Mouse (Mus musculus) liver, embryonic 13.5 days (tissue): ENCODE results near the gene Prdm10. TPM values are rescaled to one million over a fixed set of nuclear protein-coding genes. Genes with fewer than 3 reads are reported as not detected.

Experiments used
- ATAC-seq: fragments of 200-750 bp; cut with Nextera tagmentation; 2 replicates; pipeline ENCODE4 v1.8.0; 2017; ENCODE audit warnings: low read depth, mild to moderate bottlenecking, moderate number of reproducible peaks, moderate library complexity
- DNase-seq: peaks from one replicate; pipeline ENCODE4 v3.0.0; 2022
- H3K27ac ChIP-seq: fragments of 300-500 bp; sonication (generic); 2 replicates; pipeline ENCODE4 v1.5.1; 2015; ENCODE audit warnings: moderate library complexity, mild to moderate bottlenecking, inconsistent platforms
- H3K27me3 ChIP-seq: fragments of 300-500 bp; sonication (generic); 2 replicates; pipeline ENCODE4 v1.6.1; 2015; ENCODE audit warnings: mild to moderate bottlenecking, inconsistent platforms
- H3K36me3 ChIP-seq: fragments of 300-500 bp; sonication (generic); 2 replicates; pipeline ENCODE4 v1.6.1; 2015; ENCODE audit warnings: mild to moderate bottlenecking, inconsistent platforms
- H3K4me1 ChIP-seq: fragments of 300-500 bp; sonication (generic); replicated peaks from 2 replicates; pipeline ENCODE4 v1.6.1; 2015; ENCODE audit warnings: inconsistent platforms
- H3K4me2 ChIP-seq: fragments of 300-500 bp; sonication (generic); 2 replicates; pipeline ENCODE4 v1.6.1; 2015; ENCODE audit warnings: inconsistent platforms, mild to moderate bottlenecking, moderate library complexity
- H3K4me3 ChIP-seq: fragments of 300-500 bp; sonication (generic); replicated peaks from 2 replicates; pipeline ENCODE4 v1.5.1; 2015; ENCODE audit warnings: mild to moderate bottlenecking, inconsistent platforms
- H3K9ac ChIP-seq: fragments of 300-500 bp; sonication (generic); 2 replicates; pipeline ENCODE4 v1.6.1; 2015; ENCODE audit warnings: mild to moderate bottlenecking, inconsistent platforms
- H3K9me3 ChIP-seq: fragments of 300-500 bp; sonication (generic); replicated peaks from 2 replicates; pipeline ENCODE4 v1.6.1; 2016; ENCODE audit warnings: inconsistent platforms
- WGBS: fragments of 180-500 bp; shearing (Covaris S2); methylation state at CpG from one replicate; pipeline ENCODE4 v1.1.7; 2015; ENCODE audit not compliant: insufficient replicate concordance; 5-methylcytosine and 5-hydroxymethylcytosine counted together
- polyA plus RNA-seq: library from polyadenylated mRNA; unstranded; fragments of >200 nt; fragmentation: Nextera tagmentation; extraction: Ambion mirVana; gene quantifications from 2 replicates; pipeline ENCODE4 v1.2.1, GENCODE M21; 2015

The Prdm10 gene
- polyA plus RNA-seq, 1 experiment from 2014 or later, result 2.4 TPM

DNA sequence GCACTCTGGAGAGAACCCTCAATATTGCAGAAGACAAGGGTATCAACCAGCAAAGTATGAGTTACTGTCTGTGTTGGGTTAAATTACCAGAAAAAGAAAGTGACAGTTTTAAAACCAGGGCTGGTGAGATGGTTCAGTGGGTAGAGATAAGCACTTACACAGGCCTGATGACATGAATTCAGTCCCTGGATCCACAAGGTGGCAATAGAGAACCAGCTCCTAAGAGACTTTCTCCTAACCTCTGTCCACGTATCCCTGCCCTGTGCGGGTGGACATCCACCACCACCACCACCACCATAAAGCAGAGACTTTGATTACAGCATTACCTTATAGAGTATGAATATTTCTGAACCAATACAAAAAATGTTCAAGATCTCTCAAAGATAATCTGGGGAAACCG lies 51.6 kb downstream of the Prdm10 start:
- Histone ChIP-seq H3K9me3 (no peaks in the 10 kb centered on the region), H3K4me1 (0 out of 2 replicates have a peak, but pooled peaks cover 5% of the 10 kb centered on the region), H3K9ac (no peak overlapping the region), H3K4me3 (no peak overlapping the region), H3K27ac (no peak overlapping the region), H3K4me2 (no peak overlapping the region), H3K27me3 (no peaks in the 10 kb centered on the region), H3K36me3 (peaks cover 44% of the 10 kb centered on the region)
- WGBS, result 62% methylated on average over 3 of the region's 3 CpGs
- DNase-seq (no peak), ATAC-seq (no peak)

DNA sequence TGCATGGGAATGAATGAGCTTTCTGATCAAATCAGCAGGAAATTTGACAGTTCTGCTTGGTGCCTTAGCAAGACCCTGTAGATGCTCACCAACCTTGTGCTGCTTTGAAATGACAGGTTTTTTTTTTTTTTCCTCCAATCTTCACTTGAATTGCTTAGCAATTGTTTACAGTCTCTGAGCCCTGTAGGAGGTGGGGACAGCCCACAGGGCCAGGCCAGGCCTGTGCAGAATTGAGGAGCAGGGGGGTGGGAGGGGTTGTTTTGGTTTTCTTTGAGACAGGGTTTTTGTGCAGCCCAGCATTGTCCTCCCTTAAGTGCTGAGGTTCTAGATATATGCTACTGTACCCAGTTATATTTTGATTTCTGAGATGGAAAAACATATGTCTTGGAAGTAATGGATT lies 52.5 kb downstream of the Prdm10 start:
- Histone ChIP-seq H3K27me3 (no peaks in the 10 kb centered on the region), H3K27ac (no peak overlapping the region), H3K4me3 (no peak overlapping the region), H3K4me1 (0 out of 2 replicates have a peak, but pooled peaks cover 5% of the 10 kb centered on the region), H3K9ac (no peak overlapping the region), H3K9me3 (no peaks in the 10 kb centered on the region), H3K36me3 (peaks cover 35% of the 10 kb centered on the region), H3K4me2 (no peak overlapping the region)
- no peak for DNase-seq
- no peak for ATAC-seq

- Histone ChIP-seq H3K4me2 (no peak overlapping the region), H3K27ac (no peak overlapping the region), H3K9ac (no peak overlapping the region), H3K9me3 (no peaks in the 10 kb centered on the region), H3K27me3 (no peaks in the 10 kb centered on the region), H3K4me1 (0 out of 2 replicates have a peak, but pooled peaks cover 5% of the 10 kb centered on the region), H3K36me3 (peaks cover 21% of the 10 kb centered on the region), H3K4me3 (no peak overlapping the region)
- WGBS, result 89% methylated on average over 6 of the region's 6 CpGs
- ATAC-seq, result no peak
- no peak for DNase-seq
Measured at GRCm38 (mm10) chr9:31334991-31335390, 54.7 kb downstream of the Prdm10 start.

- no peak for DNase-seq
- Histone ChIP-seq H3K27ac (no peak overlapping the region), H3K9me3 (no peaks in the 10 kb centered on the region), H3K4me1 (no peaks in the 10 kb centered on the region), H3K4me3 (no peak overlapping the region), H3K9ac (no peak overlapping the region), H3K27me3 (no peaks in the 10 kb centered on the region), H3K4me2 (no peak overlapping the region), H3K36me3 (peaks cover 19% of the 10 kb centered on the region)
- 79% methylated on average over 11 of the region's 11 CpGs for WGBS
- ATAC-seq, result no peak
Measured at GRCm38 (mm10) chr9:31344289-31344831, 64.0 kb downstream of the Prdm10 start.

DNA sequence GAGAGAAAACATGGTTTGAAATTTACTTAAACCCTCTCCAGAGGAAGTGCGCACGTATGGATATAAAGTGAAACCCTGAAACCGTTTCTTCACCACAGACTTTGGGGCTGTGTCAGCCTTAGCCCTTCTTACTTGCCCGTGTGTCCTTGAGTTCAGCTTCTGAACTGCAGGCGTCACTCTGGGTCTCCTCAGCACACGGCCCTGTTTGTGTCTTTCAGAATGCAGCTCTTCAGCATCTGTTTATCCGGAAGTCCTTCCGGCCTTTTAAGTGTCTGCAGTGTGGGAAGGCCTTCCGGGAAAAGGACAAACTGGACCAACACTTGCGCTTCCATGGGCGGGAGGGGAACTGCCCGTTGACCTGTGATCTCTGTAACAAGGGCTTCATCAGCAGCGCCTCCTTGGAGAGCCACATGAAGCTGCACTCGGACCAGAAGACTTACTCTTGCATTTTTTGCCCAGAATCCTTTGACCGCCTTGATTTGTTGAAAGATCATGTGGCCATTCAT lies 66.3 kb downstream of the Prdm10 start:
- ATAC-seq (no peak), DNase-seq (no peak)
- H3K4me1 ChIP-seq, result no peaks in the 10 kb centered on the region
- H3K4me3 ChIP-seq, result no peak overlapping the region
- WGBS, result 72% methylated on average over 15 of the region's 15 CpGs
- H3K36me3 ChIP-seq, result peaks cover 21% of the 10 kb centered on the region; the same call in 1 of the 2 replicates
- no peak overlapping the region for H3K27ac ChIP-seq
- no peak overlapping the region for H3K4me2 ChIP-seq
- no peaks in the 10 kb centered on the region for H3K27me3 ChIP-seq
- no peak overlapping the region for H3K9ac ChIP-seq
- H3K9me3 ChIP-seq, result no peaks in the 10 kb centered on the region

DNA sequence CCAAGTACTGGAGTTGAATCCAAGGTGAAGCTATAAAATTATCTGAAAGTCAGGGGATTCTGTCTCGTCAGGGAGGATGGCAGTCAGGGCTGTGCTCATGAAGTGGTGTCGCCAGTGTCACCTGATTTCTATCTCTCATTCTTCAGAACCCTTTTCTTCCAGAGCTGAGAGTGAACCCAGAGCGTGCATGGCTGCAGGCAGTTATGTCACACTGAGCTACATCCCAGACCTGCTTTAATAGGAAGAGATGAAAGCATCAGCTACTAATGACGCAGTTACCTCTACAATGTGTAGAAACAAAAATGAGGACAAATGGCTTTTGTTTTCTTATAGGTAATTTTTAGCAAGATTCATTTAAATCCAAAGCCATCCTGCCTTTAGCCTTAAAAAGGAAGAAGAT lies 68.1 kb downstream of the Prdm10 start:
- Histone ChIP-seq H3K4me3 (no peak overlapping the region), H3K27me3 (no peaks in the 10 kb centered on the region)

DNA sequence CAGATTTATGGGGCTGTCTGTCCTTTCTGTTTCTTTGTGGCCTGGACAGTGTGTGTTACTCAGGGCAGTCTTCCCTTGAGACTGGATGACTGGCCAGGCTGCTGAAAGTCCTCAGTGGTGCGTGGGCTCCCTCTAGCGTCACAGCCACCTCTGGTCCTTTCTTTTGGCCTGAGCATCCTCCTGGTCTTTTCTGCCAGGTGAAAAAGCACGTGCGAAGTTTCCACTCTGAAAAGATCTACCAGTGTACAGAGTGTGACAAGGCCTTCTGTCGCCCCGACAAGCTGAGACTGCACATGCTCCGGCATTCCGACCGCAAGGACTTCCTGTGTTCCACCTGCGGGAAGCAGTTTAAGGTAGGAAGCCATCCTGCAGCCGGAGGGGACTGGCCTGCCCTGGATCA lies 68.6 kb downstream of the Prdm10 start:
- ATAC-seq, result 0 out of 2 replicates have a peak, but pooled peaks have one; percentile 45
- H3K36me3 ChIP-seq, result peaks cover 35% of the 10 kb centered on the region
- WGBS, result 72% methylated on average over 11 of the region's 11 CpGs

More for the DNA sequence above, 68.1 kb downstream of the Prdm10 start:
- Histone ChIP-seq H3K4me1 (peaks cover 3% of the 10 kb centered on the region; the same call in 1 of the 2 replicates), H3K9ac (no peak overlapping the region), H3K4me2 (no peak overlapping the region), H3K36me3 (peaks cover 32% of the 10 kb centered on the region), H3K27ac (no peak overlapping the region), H3K9me3 (no peaks in the 10 kb centered on the region)
- DNase-seq, result no peak
- WGBS, result 70% methylated on average over 4 of the region's 4 CpGs
- no peak for ATAC-seq

GRCm38 (mm10) chr9:31352716-31353115 lies 72.4 kb downstream of the Prdm10 start:
- 58% methylated on average over 2 of the region's 2 CpGs for WGBS
- H3K4me2 ChIP-seq, result no peak overlapping the region
- ATAC-seq (no peak), DNase-seq (no peak)
- H3K4me1 ChIP-seq, result peaks cover 4% of the 10 kb centered on the region; the same call in 1 of the 2 replicates
- H3K27ac ChIP-seq, result no peak overlapping the region
- H3K9ac ChIP-seq, result no peak overlapping the region
- H3K36me3 ChIP-seq, result peaks cover 60% of the 10 kb centered on the region
- H3K9me3 ChIP-seq, result no peaks in the 10 kb centered on the region
- H3K4me3 ChIP-seq, result no peak overlapping the region
- no peaks in the 10 kb centered on the region for H3K27me3 ChIP-seq

More for the DNA sequence above, 68.6 kb downstream of the Prdm10 start:
- DNase-seq, result peak; percentile 24
- Histone ChIP-seq H3K27ac (no peak overlapping the region), H3K4me2 (no peak overlapping the region), H3K4me1 (peaks cover 4% of the 10 kb centered on the region; the same call in 1 of the 2 replicates), H3K4me3 (no peak overlapping the region), H3K9ac (no peak overlapping the region), H3K9me3 (no peaks in the 10 kb centered on the region), H3K27me3 (no peaks in the 10 kb centered on the region)

DNA sequence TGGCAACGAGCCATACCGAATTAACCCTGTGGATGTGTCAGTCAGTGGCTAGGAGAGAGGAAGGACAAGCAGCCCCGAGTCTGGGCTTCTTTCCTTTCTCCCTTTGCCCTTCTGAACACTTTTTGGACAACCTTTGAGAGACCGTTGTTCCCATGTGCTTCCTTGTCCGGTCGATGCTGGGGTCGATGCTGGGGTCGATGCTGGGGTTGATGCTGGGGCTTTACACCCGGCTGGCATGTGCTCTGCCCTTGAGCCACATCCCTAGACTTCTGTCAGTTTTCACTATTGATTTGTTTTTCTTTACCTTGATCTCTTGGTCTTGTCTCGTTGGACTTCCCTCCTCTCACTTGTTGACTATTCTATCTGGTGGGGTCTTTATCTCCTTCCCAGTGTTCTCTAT lies 73.2 kb downstream of the Prdm10 start:
- Histone ChIP-seq H3K9me3 (no peaks in the 10 kb centered on the region), H3K27me3 (no peaks in the 10 kb centered on the region), H3K36me3 (peaks cover 66% of the 10 kb centered on the region), H3K4me2 (peak overlapping the region; percentile 7; the same call in 1 of the 2 replicates), H3K27ac (no peak overlapping the region), H3K4me1 (peaks cover 4% of the 10 kb centered on the region; the same call in 1 of the 2 replicates), H3K4me3 (no peak overlapping the region), H3K9ac (no peak overlapping the region)
- 74% methylated on average over 10 of the region's 10 CpGs for WGBS
- DNase-seq (no peak), ATAC-seq (peak; percentile 39; the same call in 1 of the 2 replicates)

- peak overlapping the region; percentile 7 for H3K4me2 ChIP-seq
- peak; percentile 61 for ATAC-seq
- no peaks in the 10 kb centered on the region for H3K27me3 ChIP-seq
- H3K4me3 ChIP-seq, result no peak overlapping the region
- H3K36me3 ChIP-seq, result peaks cover 68% of the 10 kb centered on the region
- no peaks in the 10 kb centered on the region for H3K9me3 ChIP-seq
- WGBS, result 77% methylated on average over 7 of the region's 7 CpGs
- no peak overlapping the region for H3K9ac ChIP-seq
- H3K4me1 ChIP-seq, result peaks cover 4% of the 10 kb centered on the region; the same call in 1 of the 2 replicates
- no peak overlapping the region for H3K27ac ChIP-seq
- DNase-seq, result no peak
Measured at GRCm38 (mm10) chr9:31354051-31354450, 73.7 kb downstream of the Prdm10 start.

- H3K27ac ChIP-seq, result no peak overlapping the region
- H3K4me1 ChIP-seq, result peaks cover 11% of the 10 kb centered on the region; the same call in 1 of the 2 replicates
- 80% methylated on average over 9 of the region's 9 CpGs for WGBS
- H3K36me3 ChIP-seq, result peaks cover 55% of the 10 kb centered on the region
- no peaks in the 10 kb centered on the region for H3K9me3 ChIP-seq
- no peak overlapping the region for H3K4me2 ChIP-seq
- no peak for DNase-seq
- H3K4me3 ChIP-seq, result no peak overlapping the region
- ATAC-seq, result no peak
- H3K9ac ChIP-seq, result no peak overlapping the region
- no peaks in the 10 kb centered on the region for H3K27me3 ChIP-seq
Measured at GRCm38 (mm10) chr9:31363698-31364609, 83.6 kb downstream of the Prdm10 start.
